Mouse (Mus musculus) intestine, postnatal 0 days (tissue): ENCODE measurements around the gene Zfp768. TPM values are rescaled to one million over a fixed set of nuclear protein-coding genes. Genes with fewer than 3 reads are reported as not detected.
"Not testable (repeated sequence)": the region's sequence is repeated elsewhere in the genome, so short reads cannot be mapped to it uniquely, and the experiment has no call there.

Experiments used
- ATAC-seq: fragments of 200-750 bp; cut with Nextera tagmentation; 2 replicates; pipeline ENCODE4 v1.8.0; 2017; ENCODE audit warnings: mild to moderate bottlenecking, moderate TSS enrichment, moderate library complexity
- H3K27ac ChIP-seq: fragments of 300-500 bp; sonication (generic); 2 replicates; pipeline ENCODE4 v1.5.1; 2014; ENCODE audit warnings: mild to moderate bottlenecking, low read depth, low read length, moderate library complexity
- H3K27me3 ChIP-seq: fragments of 300-500 bp; sonication (generic); replicated peaks from 2 replicates; pipeline ENCODE4 v1.6.1; 2014; ENCODE audit warnings: low read length, mixed read lengths; ENCODE audit not compliant: control insufficient read depth, insufficient read depth
- H3K36me3 ChIP-seq: fragments of 300-500 bp; sonication (generic); 2 replicates; pipeline ENCODE4 v1.6.1; 2014; ENCODE audit warnings: mild to moderate bottlenecking, moderate library complexity; ENCODE audit not compliant: control insufficient read depth, insufficient read depth
- H3K4me1 ChIP-seq: fragments of 300-500 bp; sonication (generic); replicated peaks from 2 replicates; pipeline ENCODE4 v1.6.1; 2014; ENCODE audit warnings: antibody characterized with exemption, low read length, mixed read lengths; ENCODE audit not compliant: control insufficient read depth, insufficient read depth
- H3K4me2 ChIP-seq: fragments of 300-500 bp; sonication (generic); replicated peaks from 2 replicates; pipeline ENCODE4 v1.6.1; 2014; ENCODE audit warnings: low read depth, mild to moderate bottlenecking, moderate library complexity
- H3K4me3 ChIP-seq: fragments of 300-500 bp; sonication (generic); 2 replicates; pipeline ENCODE4 v1.5.1; 2014; ENCODE audit warnings: low read depth, low read length
- H3K9ac ChIP-seq: fragments of 300-500 bp; sonication (generic); 2 replicates; pipeline ENCODE4 v1.6.1; 2014; ENCODE audit warnings: mild to moderate bottlenecking, low read depth, low read length
- H3K9me3 ChIP-seq: fragments of 300-500 bp; sonication (generic); 2 replicates; pipeline ENCODE4 v1.6.1; 2016; ENCODE audit warnings: mixed run types; ENCODE audit not compliant: control insufficient read depth
- CTCF ChIP-seq: sonication (generic); IDR thresholded peaks from 2 replicates; pipeline ENCODE4 v1.5.1; 2016; ENCODE audit warnings: low read depth, mild to moderate bottlenecking, control low read depth, antibody characterized with exemption, moderate library complexity
- WGBS: fragments of 180-500 bp; shearing (Covaris S2); extraction: QIAGEN DNeasy Blood & Tissue Kit; methylation state at CpG from one replicate; pipeline ENCODE4 v1.1.7; 2014; 5-methylcytosine and 5-hydroxymethylcytosine counted together
- polyA plus RNA-seq: library from polyadenylated mRNA; unstranded; fragments of >200 nt; fragmentation: Nextera tagmentation; extraction: Ambion mirVana; gene quantifications from 2 replicates; pipeline ENCODE4 v1.2.1, GENCODE M21; 2015

The Zfp768 gene
- polyA plus RNA-seq, 1 experiment from 2014 or later = 16.3 TPM

DNA sequence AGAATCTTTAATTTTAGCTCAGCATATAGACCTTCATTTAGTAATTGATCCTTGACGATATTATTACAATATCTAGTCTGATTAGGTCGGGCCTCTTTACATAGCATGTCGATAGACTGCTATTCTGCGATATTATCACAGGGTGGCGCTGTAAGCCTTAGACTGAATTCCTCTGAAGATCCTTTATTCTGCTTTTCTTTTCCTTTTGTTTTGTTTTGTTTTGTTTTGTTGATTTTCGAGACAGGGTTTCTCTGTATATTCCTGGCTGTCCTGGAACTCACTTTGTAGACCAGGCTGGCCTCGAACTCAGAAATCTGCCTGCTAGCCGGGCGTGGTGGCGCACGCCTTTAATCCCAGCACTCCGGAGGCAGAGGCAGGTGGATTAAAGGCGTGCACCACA, 17.0 kb upstream of the Zfp768 start:
- H3K36me3 ChIP-seq, H3K9ac ChIP-seq, H3K9me3 ChIP-seq, H3K27ac ChIP-seq, ATAC-seq, H3K4me1 ChIP-seq, H3K27me3 ChIP-seq: not testable (repeated sequence)
- Histone ChIP-seq H3K4me2 (peak overlapping the region; percentile 45), H3K4me3 (peak overlapping the region; percentile 23)
- peak; percentile 88 for TF ChIP-seq CTCF
- WGBS = 21% methylated on average over 13 of the region's 13 CpGs

DNA sequence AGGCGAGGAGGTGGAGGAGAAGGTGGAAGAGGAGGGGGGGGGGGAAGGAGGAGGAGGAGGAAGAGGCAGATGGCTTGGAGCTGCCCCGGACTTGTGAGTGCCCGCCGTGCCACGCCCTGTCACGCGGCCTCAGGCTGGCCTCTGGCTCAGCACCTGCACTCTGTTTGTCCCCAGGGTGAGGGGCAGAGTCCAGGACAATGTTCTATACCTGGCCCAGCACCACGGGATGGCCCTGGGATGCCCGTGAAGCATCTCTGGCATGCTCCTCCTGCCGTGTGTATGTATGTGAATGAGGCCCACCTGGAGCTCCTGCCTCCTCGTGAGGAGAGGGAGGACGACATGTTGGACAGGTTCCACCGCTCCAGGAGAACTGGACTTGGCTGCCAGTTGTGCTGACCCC, 16.1 kb upstream of the Zfp768 start:
- Histone ChIP-seq H3K4me3 (no peak overlapping the region), H3K36me3 (no peaks in the 10 kb centered on the region), H3K4me1 (0 out of 2 replicates have a peak, but pooled peaks cover 3% of the 10 kb centered on the region), H3K4me2 (peak overlapping the region; percentile 39), H3K9ac (no peak overlapping the region; the same call in 1 of the 2 replicates), H3K27me3 (no peaks in the 10 kb centered on the region), H3K27ac (peak overlapping the region; percentile 67), H3K9me3 (no peaks in the 10 kb centered on the region)
- no peak for TF ChIP-seq CTCF
- ATAC-seq = peak; percentile 91
- WGBS = 19% methylated on average over 13 of the region's 13 CpGs

DNA sequence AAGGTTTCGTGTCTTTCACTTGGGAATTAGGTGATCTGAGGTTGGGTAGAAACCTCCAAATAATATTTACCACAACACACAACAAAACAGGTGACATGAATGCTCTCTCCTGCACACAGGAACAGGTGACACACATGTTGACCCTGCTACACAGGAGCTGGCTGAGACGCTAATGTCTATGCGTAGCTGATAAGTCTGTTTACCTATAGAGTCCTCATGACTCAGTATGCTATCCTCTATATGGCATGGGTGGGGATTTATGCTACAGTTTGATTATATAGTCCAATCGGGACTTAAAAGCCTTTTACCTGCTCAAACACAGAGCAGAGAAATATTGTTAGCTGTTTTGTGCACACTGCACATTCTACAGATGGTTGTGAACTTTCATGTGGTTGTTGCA, 14.9 kb upstream of the Zfp768 start:
- Histone ChIP-seq H3K4me1 (0 out of 2 replicates have a peak, but pooled peaks cover 3% of the 10 kb centered on the region), H3K9me3 (no peaks in the 10 kb centered on the region), H3K27ac (peak overlapping the region; percentile 57; the same call in 1 of the 2 replicates), H3K9ac (no peak overlapping the region), H3K27me3 (no peaks in the 10 kb centered on the region), H3K4me3 (no peak overlapping the region), H3K4me2 (no peak overlapping the region; the same call in 1 of the 2 replicates), H3K36me3 (no peaks in the 10 kb centered on the region)
- no peak for TF ChIP-seq CTCF
- WGBS = 26% methylated on average over 4 of the region's 4 CpGs
- peak; percentile 57 for ATAC-seq

DNA sequence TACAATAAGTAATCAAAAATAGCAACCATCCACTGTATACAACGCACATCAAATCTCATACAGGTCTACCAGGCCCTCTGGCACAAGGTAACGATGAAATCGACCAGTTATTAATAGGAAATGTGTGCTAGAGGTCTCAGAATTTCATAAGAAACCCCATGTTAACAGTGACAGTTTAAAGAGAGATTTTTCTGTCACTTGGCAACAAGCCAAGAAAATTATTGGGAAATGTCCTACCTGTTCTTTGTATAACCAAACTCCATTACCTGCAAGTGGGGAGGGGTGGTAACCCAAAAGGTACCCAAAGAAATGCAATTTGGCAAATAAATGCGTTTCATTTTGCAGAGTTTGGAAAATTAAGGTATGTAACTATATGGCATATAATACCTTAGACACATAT, 13.1 kb upstream of the Zfp768 start:
- no peaks in the 10 kb centered on the region for H3K9me3 ChIP-seq
- H3K36me3 ChIP-seq = no peaks in the 10 kb centered on the region
- no peak overlapping the region for H3K4me3 ChIP-seq
- TF ChIP-seq CTCF = no peak
- ATAC-seq = no peak
- 0 out of 2 replicates have a peak, but pooled peaks cover 3% of the 10 kb centered on the region for H3K4me1 ChIP-seq
- no peak overlapping the region for H3K4me2 ChIP-seq
- H3K9ac ChIP-seq = no peak overlapping the region
- no peaks in the 10 kb centered on the region for H3K27me3 ChIP-seq
- WGBS = 64% methylated on average over 4 of the region's 4 CpGs
- H3K27ac ChIP-seq = no peak overlapping the region

DNA sequence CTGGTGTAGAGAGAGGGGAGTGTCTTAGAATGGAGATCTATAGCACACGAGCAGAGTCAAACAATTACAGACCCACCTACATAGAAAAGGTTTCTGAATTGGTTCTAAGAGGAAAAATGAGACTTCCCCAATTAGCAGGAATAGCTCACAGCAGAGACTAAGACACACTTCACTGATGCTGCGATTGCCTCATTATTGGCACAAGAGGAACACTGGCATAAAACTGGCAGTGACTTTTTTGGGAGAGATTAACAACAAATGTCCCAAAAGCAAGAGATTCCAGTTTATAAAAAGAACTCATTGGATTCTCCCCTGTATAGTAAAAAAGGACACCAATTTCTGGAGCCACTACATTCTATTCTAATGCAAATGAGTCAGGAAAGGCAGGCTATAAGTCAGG, 12.5 kb upstream of the Zfp768 start:
- Histone ChIP-seq H3K4me2 (no peak overlapping the region), H3K27me3 (no peaks in the 10 kb centered on the region), H3K4me1 (0 out of 2 replicates have a peak, but pooled peaks cover 3% of the 10 kb centered on the region), H3K9me3 (no peaks in the 10 kb centered on the region), H3K27ac (no peak overlapping the region), H3K9ac (no peak overlapping the region), H3K4me3 (no peak overlapping the region), H3K36me3 (no peaks in the 10 kb centered on the region)
- no peak for TF ChIP-seq CTCF
- WGBS = 78% methylated on average over 2 of the region's 2 CpGs
- no peak for ATAC-seq

DNA sequence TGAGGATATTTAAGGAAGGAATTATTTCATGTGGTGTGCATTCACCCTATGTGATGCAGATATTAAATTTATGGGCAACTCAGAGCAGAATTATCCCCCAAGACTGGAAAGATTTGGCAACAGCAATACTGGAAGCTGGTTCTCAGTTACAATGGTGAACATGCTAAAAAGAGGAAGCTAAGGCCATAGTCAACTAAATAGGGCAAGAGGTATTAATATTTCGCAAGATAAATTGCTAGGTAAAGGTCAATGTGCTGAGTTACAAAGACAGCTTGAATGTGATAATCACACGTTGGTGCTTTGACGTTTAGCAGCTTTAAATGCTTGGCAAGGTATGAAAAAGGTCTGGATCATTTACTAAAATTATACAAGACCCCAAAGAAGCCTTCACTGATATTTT, 10.4 kb upstream of the Zfp768 start:
- Histone ChIP-seq H3K9me3 (no peaks in the 10 kb centered on the region), H3K36me3 (no peaks in the 10 kb centered on the region), H3K4me3 (no peak overlapping the region), H3K9ac (no peak overlapping the region), H3K27me3 (no peaks in the 10 kb centered on the region), H3K4me1 (0 out of 2 replicates have a peak, but pooled peaks cover 3% of the 10 kb centered on the region), H3K27ac (no peak overlapping the region; the same call in 1 of the 2 replicates), H3K4me2 (no peak overlapping the region)
- TF ChIP-seq CTCF = no peak
- ATAC-seq = no peak; the same call in 1 of the 2 replicates
- WGBS = 33% methylated on average over 3 of the region's 3 CpGs
